Mouse (Mus musculus): ENCODE data around the gene Aif1. TPM values are rescaled to one million over a fixed set of nuclear protein-coding genes. Genes with fewer than 3 reads are reported as not detected.

The Aif1 gene
- total and polyA plus RNA-seq, 3 experiments: 7.0 to 14.7 (median 14.1) TPM

Other genes starting within 250 kb of the Aif1 start
Only the 20 nearest of the 39 such genes appear.
- not detected in 2 replicates for gene Ly6g6d, start 98.0 kb downstream of the Aif1 start, total RNA-seq (2012; rRNA removed)
- not detected in 2 replicates for gene Ly6g6d, start 98.0 kb downstream of the Aif1 start, total RNA-seq (2014; rRNA removed)
- gene Ly6g6d, start 98.0 kb downstream of the Aif1 start, polyA plus RNA-seq (2012; ENCODE audit: insufficient read length, low read depth): 0.44 and 0.46 TPM in 2 replicates
- gene Ly6g6f, start 90.5 kb downstream of the Aif1 start, total RNA-seq (2012; rRNA removed): not detected in 2 replicates
- 0.22 and 0.54 TPM in 2 replicates for gene Ly6g6f, start 90.5 kb downstream of the Aif1 start, total RNA-seq (2014; rRNA removed)
- gene Ly6g6f, start 90.5 kb downstream of the Aif1 start, polyA plus RNA-seq (2012; ENCODE audit: insufficient read length, low read depth): 0.29 and 0.67 TPM in 2 replicates
- gene Abhd16a, start 86.8 kb downstream of the Aif1 start, total RNA-seq (2012; rRNA removed): 15.3 and 16.2 TPM in 2 replicates
- 11.7 and 16.6 TPM in 2 replicates for gene Abhd16a, start 86.8 kb downstream of the Aif1 start, total RNA-seq (2014; rRNA removed)
- 10.7 and 11.6 TPM in 2 replicates for gene Abhd16a, start 86.8 kb downstream of the Aif1 start, polyA plus RNA-seq (2012; ENCODE audit: insufficient read length, low read depth)
- gene Ly6g5c, start 67.8 kb downstream of the Aif1 start, total RNA-seq (2012; rRNA removed): not detected in 2 replicates
- gene Ly6g5c, start 67.8 kb downstream of the Aif1 start, total RNA-seq (2014; rRNA removed): not detected in 2 replicates
- not detected in 2 replicates for gene Ly6g5c, start 67.8 kb downstream of the Aif1 start, polyA plus RNA-seq (2012; ENCODE audit: insufficient read length, low read depth)
- gene Ly6g5b, start 60.6 kb downstream of the Aif1 start, total RNA-seq (2012; rRNA removed): 0.30 and 0.50 TPM in 2 replicates
- 0.88 and 0.91 TPM in 2 replicates for gene Ly6g5b, start 60.6 kb downstream of the Aif1 start, total RNA-seq (2014; rRNA removed)
- gene Ly6g5b, start 60.6 kb downstream of the Aif1 start, polyA plus RNA-seq (2012; ENCODE audit: insufficient read length, low read depth): 1.0 and 1.1 TPM in 2 replicates
- gene Gpank1, start 54.6 kb downstream of the Aif1 start, total RNA-seq (2012; rRNA removed): 42.7 and 43.0 TPM in 2 replicates
- 32.6 and 36.6 TPM in 2 replicates for gene Gpank1, start 54.6 kb downstream of the Aif1 start, total RNA-seq (2014; rRNA removed)
- gene Gpank1, start 54.6 kb downstream of the Aif1 start, polyA plus RNA-seq (2012; ENCODE audit: insufficient read length, low read depth): 32.5 and 33.6 TPM in 2 replicates
- 130 and 143 TPM in 2 replicates for gene Csnk2b, start 54.0 kb downstream of the Aif1 start, total RNA-seq (2012; rRNA removed)
- 85.3 and 89.3 TPM in 2 replicates for gene Csnk2b, start 54.0 kb downstream of the Aif1 start, total RNA-seq (2014; rRNA removed)
- 267 and 348 TPM in 2 replicates for gene Csnk2b, start 54.0 kb downstream of the Aif1 start, polyA plus RNA-seq (2012; ENCODE audit: insufficient read length, low read depth)
- gene D17H6S53E, start 49.7 kb downstream of the Aif1 start, total RNA-seq (2012; rRNA removed): 15.6 and 17.0 TPM in 2 replicates
- gene D17H6S53E, start 49.7 kb downstream of the Aif1 start, total RNA-seq (2014; rRNA removed): 8.8 and 11.9 TPM in 2 replicates
- 8.7 and 13.8 TPM in 2 replicates for gene D17H6S53E, start 49.7 kb downstream of the Aif1 start, polyA plus RNA-seq (2012; ENCODE audit: insufficient read length, low read depth)
- gene Apom, start 44.0 kb downstream of the Aif1 start, total RNA-seq (2012; rRNA removed): 0.21 TPM in 1 of 2 replicates, not detected in the other
- not detected in 2 replicates for gene Apom, start 44.0 kb downstream of the Aif1 start, total RNA-seq (2014; rRNA removed)
- 0.39 and 0.41 TPM in 2 replicates for gene Apom, start 44.0 kb downstream of the Aif1 start, polyA plus RNA-seq (2012; ENCODE audit: insufficient read length, low read depth)
- gene Bag6, start 40.9 kb downstream of the Aif1 start, total RNA-seq (2012; rRNA removed): 73.0 and 73.7 TPM in 2 replicates
- 21.7 and 26.0 TPM in 2 replicates for gene Bag6, start 40.9 kb downstream of the Aif1 start, total RNA-seq (2014; rRNA removed)
- 133 and 152 TPM in 2 replicates for gene Bag6, start 40.9 kb downstream of the Aif1 start, polyA plus RNA-seq (2012; ENCODE audit: insufficient read length, low read depth)
- 80.4 and 87.1 TPM in 2 replicates for gene Prrc2a, start 11.2 kb downstream of the Aif1 start, total RNA-seq (2012; rRNA removed)
- 27.8 and 31.3 TPM in 2 replicates for gene Prrc2a, start 11.2 kb downstream of the Aif1 start, total RNA-seq (2014; rRNA removed)
- gene Prrc2a, start 11.2 kb downstream of the Aif1 start, polyA plus RNA-seq (2012; ENCODE audit: insufficient read length, low read depth): 234 and 313 TPM in 2 replicates
- gene Lst1, start 12.4 kb upstream of the Aif1 start, total RNA-seq (2012; rRNA removed): 6.0 and 8.4 TPM in 2 replicates
- gene Lst1, start 12.4 kb upstream of the Aif1 start, total RNA-seq (2014; rRNA removed): 2.9 and 4.4 TPM in 2 replicates
- gene Lst1, start 12.4 kb upstream of the Aif1 start, polyA plus RNA-seq (2012; ENCODE audit: insufficient read length, low read depth): 8.5 and 9.0 TPM in 2 replicates
- gene Ltb, start 18.4 kb upstream of the Aif1 start, total RNA-seq (2012; rRNA removed): 120 and 150 TPM in 2 replicates
- gene Ltb, start 18.4 kb upstream of the Aif1 start, total RNA-seq (2014; rRNA removed): 228 and 234 TPM in 2 replicates
- 263 and 267 TPM in 2 replicates for gene Ltb, start 18.4 kb upstream of the Aif1 start, polyA plus RNA-seq (2012; ENCODE audit: insufficient read length, low read depth)
- gene Tnf, start 25.9 kb upstream of the Aif1 start, total RNA-seq (2012; rRNA removed): 18.8 and 28.0 TPM in 2 replicates
- gene Tnf, start 25.9 kb upstream of the Aif1 start, total RNA-seq (2014; rRNA removed): 19.0 and 20.8 TPM in 2 replicates
- gene Tnf, start 25.9 kb upstream of the Aif1 start, polyA plus RNA-seq (2012; ENCODE audit: insufficient read length, low read depth): 25.2 and 28.3 TPM in 2 replicates
- 8.9 and 13.4 TPM in 2 replicates for gene Lta, start 29.3 kb upstream of the Aif1 start, total RNA-seq (2012; rRNA removed)
- 18.9 and 19.6 TPM in 2 replicates for gene Lta, start 29.3 kb upstream of the Aif1 start, total RNA-seq (2014; rRNA removed)
- 50.4 and 53.0 TPM in 2 replicates for gene Lta, start 29.3 kb upstream of the Aif1 start, polyA plus RNA-seq (2012; ENCODE audit: insufficient read length, low read depth)
- gene Gm16181, start 44.8 kb upstream of the Aif1 start, total RNA-seq (2012; rRNA removed): not detected in 2 replicates
- not detected in 2 replicates for gene Gm16181, start 44.8 kb upstream of the Aif1 start, total RNA-seq (2014; rRNA removed)
- not detected in 2 replicates for gene Gm16181, start 44.8 kb upstream of the Aif1 start, polyA plus RNA-seq (2012; ENCODE audit: insufficient read length, low read depth)
- 0.76 and 0.88 TPM in 2 replicates for gene Atp6v1g2, start 57.6 kb upstream of the Aif1 start, total RNA-seq (2012; rRNA removed)
- gene Atp6v1g2, start 57.6 kb upstream of the Aif1 start, total RNA-seq (2014; rRNA removed): 0.23 and 0.27 TPM in 2 replicates
- gene Atp6v1g2, start 57.6 kb upstream of the Aif1 start, polyA plus RNA-seq (2012; ENCODE audit: insufficient read length, low read depth): 1.4 and 2.0 TPM in 2 replicates
- 16.7 and 22.0 TPM in 2 replicates for gene Nfkbil1, start 59.7 kb upstream of the Aif1 start, total RNA-seq (2012; rRNA removed)
- gene Nfkbil1, start 59.7 kb upstream of the Aif1 start, total RNA-seq (2014; rRNA removed): 15.2 TPM in 2 replicates
- gene Nfkbil1, start 59.7 kb upstream of the Aif1 start, polyA plus RNA-seq (2012; ENCODE audit: insufficient read length, low read depth): 25.9 and 31.6 TPM in 2 replicates
- gene Ddx39b, start 65.7 kb upstream of the Aif1 start, total RNA-seq (2012; rRNA removed): 208 and 229 TPM in 2 replicates
- gene Ddx39b, start 65.7 kb upstream of the Aif1 start, total RNA-seq (2014; rRNA removed): 242 and 254 TPM in 2 replicates
- gene Ddx39b, start 65.7 kb upstream of the Aif1 start, polyA plus RNA-seq (2012; ENCODE audit: insufficient read length, low read depth): 341 and 411 TPM in 2 replicates
- 817 and 944 TPM in 2 replicates for gene H2-D1, start 86.7 kb upstream of the Aif1 start, total RNA-seq (2012; rRNA removed)
- gene H2-D1, start 86.7 kb upstream of the Aif1 start, total RNA-seq (2014; rRNA removed): 659 and 667 TPM in 2 replicates
- gene H2-D1, start 86.7 kb upstream of the Aif1 start, polyA plus RNA-seq (2012; ENCODE audit: insufficient read length, low read depth): 880 and 952 TPM in 2 replicates

All from CH12.LX (cell line).